Mouse (Mus musculus) bone marrow, adult 2 months (tissue): ENCODE data around the gene Fbxl22. TPM values are rescaled to one million over a fixed set of nuclear protein-coding genes. Genes with fewer than 3 reads are reported as not detected.
A peak's percentile ranks its signal among the peaks of the same experiment; 100 is the strongest.

ENCODE experiments used
- H3K27ac ChIP-seq: fragments of 200-500 bp; 2 replicates; pipeline ENCODE4 v1.5.1; 2012; ENCODE audit warnings: low read depth, mild to moderate bottlenecking, control low read depth, inconsistent platforms, low read length; ENCODE audit not compliant: control insufficient read depth, poor library complexity, insufficient read depth
- H3K4me1 ChIP-seq: fragments of 200-500 bp; 2 replicates; pipeline ENCODE4 v1.6.1; 2011; ENCODE audit warnings: low read length; ENCODE audit not compliant: control insufficient read depth, insufficient read depth
- H3K4me3 ChIP-seq: fragments of 200-500 bp; replicated peaks from 2 replicates; pipeline ENCODE3; 2011; ENCODE audit warnings: mild to moderate bottlenecking, low read depth, low read length, control low read depth; ENCODE audit not compliant: control insufficient read depth
- CTCF ChIP-seq: fragments of 200-500 bp; IDR thresholded peaks from 2 replicates; pipeline ENCODE4 v1.5.1; 2011; ENCODE audit warnings: low read length, control low read depth; ENCODE audit not compliant: control insufficient read depth, insufficient read depth
- POLR2A ChIP-seq: fragments of 200-500 bp; IDR thresholded peaks from 2 replicates; pipeline ENCODE4 v1.6.1; 2011; ENCODE audit warnings: low read depth, mild to moderate bottlenecking, control low read depth, low read length, borderline replicate concordance; ENCODE audit not compliant: control insufficient read depth
- WGBS: fragments of 180-500 bp; shearing (Covaris S2); methylation state at CpG from one replicate; pipeline ENCODE4 v1.1.7; 2018; 5-methylcytosine and 5-hydroxymethylcytosine counted together
- polyA plus RNA-seq: library from polyadenylated mRNA; stranded (reverse); fragments of >200 nt; gene quantifications from 2 replicates; pipeline ENCODE4 v1.2.4, GENCODE M21; 2011; ENCODE audit warnings: low replicate concordance; ENCODE audit not compliant: missing spikeins, insufficient read depth, insufficient read length

Fbxl22 gene
- polyA plus RNA-seq, 1 experiment: 0.90 TPM

- no peak for TF ChIP-seq POLR2A
- TF ChIP-seq CTCF: no peak
- WGBS: 74% methylated on average over 5 of the region's 5 CpGs
- Histone ChIP-seq H3K4me3 (no peak overlapping the region), H3K27ac (no peak overlapping the region), H3K4me1 (no peaks in the 10 kb centered on the region)
Measured at GRCm38 (mm10) chr9:66518901-66519300, 4.5 kb upstream of the Fbxl22 start.

- Histone ChIP-seq H3K4me3 (no peak overlapping the region), H3K27ac (no peak overlapping the region), H3K4me1 (no peaks in the 10 kb centered on the region)
- 92% methylated on average over 5 of the region's 5 CpGs for WGBS
- no peak for TF ChIP-seq POLR2A
- TF ChIP-seq CTCF: no peak
Measured at GRCm38 (mm10) chr9:66518251-66518650, 3.9 kb upstream of the Fbxl22 start.

- Histone ChIP-seq H3K27ac (no peak overlapping the region), H3K4me1 (no peaks in the 10 kb centered on the region), H3K4me3 (no peak overlapping the region)
- WGBS: 92% methylated on average over 10 of the region's 10 CpGs
- no peak for TF ChIP-seq POLR2A
- TF ChIP-seq CTCF: no peak
Measured at GRCm38 (mm10) chr9:66517746-66518145, 3.4 kb upstream of the Fbxl22 start.

GRCm38 (mm10) chr9:66516296-66516940 is 2.0 kb upstream of the Fbxl22 start:
- TF ChIP-seq CTCF (no peak), POLR2A (no peak)
- H3K4me3 ChIP-seq: no peak overlapping the region
- H3K4me1 ChIP-seq: no peaks in the 10 kb centered on the region
- WGBS: 71% methylated on average over 6 of the region's 6 CpGs
- no peak overlapping the region for H3K27ac ChIP-seq

DNA sequence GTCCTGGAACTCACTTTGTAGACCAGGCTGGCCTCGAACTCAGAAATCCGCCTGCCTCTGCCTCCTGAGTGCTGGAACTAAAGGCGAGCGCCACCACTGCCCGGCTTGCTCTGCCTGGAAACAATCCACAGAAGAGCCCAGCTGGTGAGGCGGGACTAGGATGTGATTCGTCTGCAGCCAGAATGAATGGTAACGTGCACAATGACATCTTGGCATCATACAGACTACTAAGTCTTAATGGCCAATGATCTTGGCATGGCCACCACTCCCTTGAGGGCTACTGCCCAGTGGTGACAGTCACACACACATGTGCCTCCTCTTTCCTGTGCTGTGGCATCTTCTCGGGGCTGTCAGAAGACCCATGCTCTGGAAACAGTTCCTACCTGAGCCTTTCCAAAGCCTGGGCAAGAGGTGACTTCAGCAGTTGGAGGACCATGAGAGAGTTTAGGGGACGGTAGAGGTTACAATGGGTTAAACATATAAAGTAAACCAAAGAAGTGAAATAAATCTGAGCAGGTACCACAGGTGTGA is 1.4 kb upstream of the Fbxl22 start:
- H3K27ac ChIP-seq: no peak overlapping the region
- no peaks in the 10 kb centered on the region for H3K4me1 ChIP-seq
- no peak overlapping the region for H3K4me3 ChIP-seq
- 89% methylated on average over 10 of the region's 10 CpGs for WGBS
- TF ChIP-seq CTCF (no peak), POLR2A (no peak)

DNA sequence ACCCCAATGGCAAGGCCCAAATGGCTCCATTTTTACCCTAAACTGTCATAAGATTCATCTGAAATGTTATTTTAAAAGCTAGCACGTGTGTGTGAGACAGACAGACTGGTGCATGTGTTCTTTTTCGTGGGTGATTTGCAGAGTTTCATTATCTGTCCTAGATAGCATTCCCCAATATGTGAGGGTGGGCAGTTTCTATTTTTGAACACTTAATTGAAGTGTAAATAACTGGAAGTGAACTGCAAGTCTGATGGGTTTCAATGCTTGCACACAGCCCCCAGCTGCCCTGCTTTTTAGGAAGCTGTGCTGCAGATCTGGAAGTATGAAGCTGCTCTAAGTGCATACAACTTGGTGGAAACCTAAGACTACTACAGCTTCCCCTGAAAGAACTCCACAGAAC is 722 bp upstream of the Fbxl22 start:
- no peak overlapping the region for H3K4me3 ChIP-seq
- TF ChIP-seq POLR2A: no peak
- no peak for TF ChIP-seq CTCF
- no peak overlapping the region for H3K27ac ChIP-seq
- H3K4me1 ChIP-seq: peaks cover 3% of the 10 kb centered on the region
- WGBS: 55% methylated on average over 2 of the region's 2 CpGs

DNA sequence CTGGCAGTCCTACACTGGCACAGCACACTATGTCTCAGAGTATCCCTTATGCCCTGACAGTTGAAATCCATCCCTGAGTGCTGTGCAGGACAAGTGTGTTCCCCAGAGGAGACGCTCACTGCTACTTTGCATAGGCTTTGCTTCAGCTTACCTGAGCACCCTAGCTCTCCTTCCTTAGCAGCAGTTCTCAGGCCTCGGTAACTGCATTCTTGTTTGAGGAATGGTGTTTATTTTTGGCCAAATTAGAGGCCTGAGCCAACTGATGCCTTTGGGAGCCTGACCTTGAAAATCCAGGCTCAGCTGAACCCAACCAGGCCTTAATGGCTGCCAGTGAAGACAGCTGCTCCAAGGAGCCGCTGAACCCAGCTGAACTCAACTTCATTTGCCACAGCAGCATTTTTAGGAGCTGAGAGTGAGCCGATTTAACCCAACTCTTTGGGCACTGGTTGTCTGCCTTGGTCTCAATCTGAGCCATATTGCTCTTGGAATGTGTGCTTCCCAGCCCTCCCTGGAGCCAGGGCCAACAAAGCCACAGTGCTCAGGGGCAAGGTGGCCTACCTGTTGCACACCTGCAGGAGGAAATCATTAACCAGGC is 635 bp downstream of the Fbxl22 start:
- Histone ChIP-seq H3K4me3 (no peak overlapping the region), H3K27ac (no peak overlapping the region), H3K4me1 (peaks cover 3% of the 10 kb centered on the region)
- TF ChIP-seq CTCF: no peak
- no peak for TF ChIP-seq POLR2A
- 86% methylated on average over 4 of the region's 4 CpGs for WGBS

DNA sequence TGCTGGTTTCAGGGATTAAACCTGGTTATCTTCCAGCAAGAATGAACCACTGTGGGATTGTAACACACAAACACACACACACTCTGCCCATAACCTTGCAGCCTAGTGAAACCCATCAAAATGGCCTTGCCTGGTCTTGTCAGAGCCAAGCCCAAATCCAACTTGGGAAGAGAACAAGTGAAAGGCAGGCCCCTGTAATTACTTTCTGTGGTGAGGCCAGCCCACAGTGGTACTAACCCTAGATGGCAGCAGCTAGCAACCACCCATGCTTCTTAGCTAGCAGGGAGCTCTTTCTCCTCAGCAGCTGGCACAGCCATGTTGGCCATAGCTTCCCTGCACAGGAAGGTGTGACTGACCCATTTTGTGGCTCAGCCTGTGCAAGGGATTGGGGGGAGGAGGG is 1.2 kb downstream of the Fbxl22 start:
- TF ChIP-seq CTCF (no peak), POLR2A (no peak)
- no peak overlapping the region for H3K27ac ChIP-seq
- no peak overlapping the region for H3K4me3 ChIP-seq
- H3K4me1 ChIP-seq: peaks cover 3% of the 10 kb centered on the region

DNA sequence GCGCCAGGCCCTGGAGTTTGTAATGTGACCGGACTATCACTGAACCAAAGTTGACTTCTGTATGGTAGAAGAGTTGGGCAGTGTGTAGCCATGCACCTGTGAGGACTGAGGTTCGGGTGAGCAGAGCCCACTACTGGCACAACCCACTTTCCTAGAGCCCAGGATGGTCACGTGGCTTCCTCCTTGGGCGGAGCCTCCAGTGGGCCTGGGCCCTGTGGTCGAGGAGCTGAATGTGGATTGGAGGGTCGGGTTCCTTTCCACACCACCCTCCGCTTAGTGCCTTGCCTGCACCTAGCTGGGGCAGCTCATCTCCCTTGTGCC is 2.1 kb downstream of the Fbxl22 start:
- H3K4me1 ChIP-seq: peaks cover 3% of the 10 kb centered on the region
- under 1% methylated on average over 8 of the region's 8 CpGs for WGBS

More for the DNA sequence above, 2.1 kb downstream of the Fbxl22 start:
- H3K27ac ChIP-seq: peak overlapping the region; percentile 83
- H3K4me3 ChIP-seq: peak overlapping the region; percentile 65
- TF ChIP-seq POLR2A: peak; percentile 47; the same call in 1 of the 2 replicates
- no peak for TF ChIP-seq CTCF
